Mouse (Mus musculus): ENCODE measurements around the gene Lamb1. TPM values are rescaled to one million over a fixed set of nuclear protein-coding genes. Genes with fewer than 3 reads are reported as not detected.

Lamb1 gene
- polyA plus RNA-seq, 1 experiment from 2014 or later = 13.2 TPM

DNA sequence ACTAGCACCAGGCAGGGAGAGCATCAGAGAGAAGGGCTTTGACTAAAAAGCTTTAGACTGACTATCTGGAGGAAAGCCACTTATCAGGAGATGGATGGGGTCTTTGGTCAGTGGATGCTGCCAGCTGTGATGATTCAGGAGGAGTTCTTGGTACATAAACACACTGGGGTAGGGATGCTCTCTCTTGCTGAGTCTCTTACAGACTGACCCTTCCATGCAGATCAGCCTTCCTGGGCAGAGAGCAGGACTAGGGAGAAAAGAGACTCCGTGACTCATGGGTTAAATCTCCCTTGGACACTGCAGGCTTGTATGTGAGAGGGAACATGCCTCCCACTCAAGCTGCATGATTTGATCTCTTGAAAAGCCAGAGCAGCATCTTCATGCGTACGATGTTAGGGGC is 18.9 kb upstream of the Lamb1 start:
- Histone ChIP-seq H3K4me2 (ENCODE audit: low read length) (no peak overlapping the region), H3K27ac (ENCODE audit: low read length) (no peak overlapping the region), H3K27me3 (ENCODE audit: control insufficient read depth, insufficient read depth, low read depth, low read length) (no peaks in the 10 kb centered on the region), H3K9me3 (replicated peaks; ENCODE audit: control insufficient read depth, low read length, poor library complexity, severe bottlenecking) (no peaks in the 10 kb centered on the region), H3K36me3 (ENCODE audit: control insufficient read depth, insufficient read depth, low read length) (no peaks in the 10 kb centered on the region), H3K4me3 (ENCODE audit: low read depth, low read length) (no peak overlapping the region), H3K9ac (ENCODE audit: low read depth, low read length) (no peak overlapping the region), H3K4me1 (ENCODE audit: control insufficient read depth, insufficient read depth, low read length) (no peaks in the 10 kb centered on the region)
- WGBS = 53% methylated on average over 3 of the region's 3 CpGs
- no peak for ATAC-seq

DNA sequence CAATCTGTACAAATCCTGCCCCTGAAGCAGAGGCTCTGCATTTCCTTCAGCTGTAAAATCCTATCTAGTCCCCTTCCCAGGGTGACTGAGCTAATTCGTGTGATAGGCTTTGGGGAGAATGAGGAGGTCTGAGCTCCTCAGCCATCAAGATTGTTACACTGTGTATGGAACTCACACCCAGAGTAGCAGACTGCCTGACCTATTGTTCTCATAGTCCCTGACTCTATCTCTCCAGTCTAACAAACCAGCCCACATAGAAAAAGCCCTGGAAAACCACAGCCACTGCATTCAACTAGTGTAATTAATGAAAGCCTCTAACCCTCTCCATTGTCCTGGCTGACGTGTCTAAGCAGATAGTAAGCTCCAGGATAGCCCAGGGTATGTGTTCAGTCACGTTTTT is 18.4 kb upstream of the Lamb1 start:
- Histone ChIP-seq H3K27ac (ENCODE audit: low read length) (no peak overlapping the region), H3K27me3 (ENCODE audit: control insufficient read depth, insufficient read depth, low read depth, low read length) (no peaks in the 10 kb centered on the region), H3K36me3 (ENCODE audit: control insufficient read depth, insufficient read depth, low read length) (no peaks in the 10 kb centered on the region), H3K4me3 (ENCODE audit: low read depth, low read length) (no peak overlapping the region), H3K4me1 (ENCODE audit: control insufficient read depth, insufficient read depth, low read length) (no peaks in the 10 kb centered on the region), H3K4me2 (ENCODE audit: low read length) (no peak overlapping the region), H3K9ac (ENCODE audit: low read depth, low read length) (no peak overlapping the region), H3K9me3 (replicated peaks; ENCODE audit: control insufficient read depth, low read length, poor library complexity, severe bottlenecking) (no peaks in the 10 kb centered on the region)
- WGBS = 33% methylated on average over 3 of the region's 3 CpGs
- no peak for ATAC-seq

GRCm38 (mm10) chr12:31248165-31248564 is 16.9 kb upstream of the Lamb1 start:
- H3K4me1 ChIP-seq (ENCODE audit: control insufficient read depth, insufficient read depth, low read length) = no peaks in the 10 kb centered on the region
- no peaks in the 10 kb centered on the region for H3K9me3 ChIP-seq (replicated peaks; ENCODE audit: control insufficient read depth, low read length, poor library complexity, severe bottlenecking)
- WGBS = 59% methylated on average over 3 of the region's 3 CpGs
- H3K27me3 ChIP-seq (ENCODE audit: control insufficient read depth, insufficient read depth, low read depth, low read length) = no peaks in the 10 kb centered on the region
- no peak overlapping the region for H3K9ac ChIP-seq (ENCODE audit: low read depth, low read length)
- ATAC-seq = no peak
- no peak overlapping the region for H3K4me2 ChIP-seq (ENCODE audit: low read length)
- H3K4me3 ChIP-seq (ENCODE audit: low read depth, low read length) = no peak overlapping the region
- H3K27ac ChIP-seq (ENCODE audit: low read length) = no peak overlapping the region
- H3K36me3 ChIP-seq (ENCODE audit: control insufficient read depth, insufficient read depth, low read length) = no peaks in the 10 kb centered on the region

DNA sequence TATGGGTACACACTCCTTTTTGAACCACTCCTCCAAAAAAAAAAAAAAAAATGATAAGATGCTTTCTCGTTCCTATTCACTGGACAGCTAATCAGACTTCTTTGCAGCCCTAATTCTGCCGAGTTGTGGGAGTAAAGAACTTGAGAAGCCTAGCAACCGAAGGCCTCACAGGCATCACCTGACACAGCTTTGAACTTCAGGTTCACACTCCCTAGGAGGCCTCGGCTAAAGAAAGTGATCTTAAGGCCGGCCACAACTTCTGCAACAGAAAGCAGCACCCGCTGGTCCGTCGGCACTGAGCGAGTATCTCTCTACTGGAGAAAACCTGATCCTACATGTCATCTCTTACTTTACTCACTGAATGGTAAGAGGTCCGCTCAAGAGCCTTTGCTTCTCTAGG is 16.4 kb upstream of the Lamb1 start:
- no peaks in the 10 kb centered on the region for H3K9me3 ChIP-seq (replicated peaks; ENCODE audit: control insufficient read depth, low read length, poor library complexity, severe bottlenecking)
- WGBS = 43% methylated on average over 10 of the region's 10 CpGs
- no peak overlapping the region for H3K4me2 ChIP-seq (ENCODE audit: low read length)
- no peaks in the 10 kb centered on the region for H3K36me3 ChIP-seq (ENCODE audit: control insufficient read depth, insufficient read depth, low read length)
- no peak overlapping the region for H3K9ac ChIP-seq (ENCODE audit: low read depth, low read length)
- no peaks in the 10 kb centered on the region for H3K27me3 ChIP-seq (ENCODE audit: control insufficient read depth, insufficient read depth, low read depth, low read length)
- no peak overlapping the region for H3K4me3 ChIP-seq (ENCODE audit: low read depth, low read length)
- ATAC-seq = no peak
- H3K27ac ChIP-seq (ENCODE audit: low read length) = no peak overlapping the region
- no peaks in the 10 kb centered on the region for H3K4me1 ChIP-seq (ENCODE audit: control insufficient read depth, insufficient read depth, low read length)

DNA sequence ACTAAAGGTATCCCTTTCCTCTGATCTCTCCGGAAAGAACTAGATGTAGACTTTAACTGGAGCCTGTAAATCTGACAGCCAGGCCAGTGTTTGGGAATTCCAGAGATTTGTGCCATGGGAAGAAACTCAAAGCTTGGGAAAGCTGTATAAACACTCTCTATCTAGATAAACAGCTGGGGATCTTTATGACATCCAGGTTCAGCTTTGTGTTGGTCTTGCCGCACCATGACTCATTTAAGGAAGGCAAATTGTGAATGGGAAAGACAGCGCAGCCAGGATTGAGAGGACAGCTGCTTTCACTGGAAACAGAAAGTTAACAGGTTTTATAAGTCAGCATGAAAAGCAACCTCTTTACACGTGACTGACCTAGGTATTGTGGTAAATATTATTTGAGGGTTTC is 12.8 kb upstream of the Lamb1 start:
- no peak overlapping the region for H3K4me3 ChIP-seq (ENCODE audit: low read depth, low read length)
- H3K4me1 ChIP-seq (ENCODE audit: control insufficient read depth, insufficient read depth, low read length) = no peaks in the 10 kb centered on the region
- no peak overlapping the region for H3K4me2 ChIP-seq (ENCODE audit: low read length)
- WGBS = 76% methylated on average over 4 of the region's 4 CpGs
- H3K9me3 ChIP-seq (replicated peaks; ENCODE audit: control insufficient read depth, low read length, poor library complexity, severe bottlenecking) = no peaks in the 10 kb centered on the region
- H3K27me3 ChIP-seq (ENCODE audit: control insufficient read depth, insufficient read depth, low read depth, low read length) = no peaks in the 10 kb centered on the region
- no peak overlapping the region for H3K27ac ChIP-seq (ENCODE audit: low read length)
- no peak for ATAC-seq
- no peak overlapping the region for H3K9ac ChIP-seq (ENCODE audit: low read depth, low read length)
- H3K36me3 ChIP-seq (ENCODE audit: control insufficient read depth, insufficient read depth, low read length) = no peaks in the 10 kb centered on the region

- 84% methylated on average over 8 of the region's 8 CpGs for WGBS
Observed at GRCm38 (mm10) chr12:31254978-31255377, 10.1 kb upstream of the Lamb1 start.

GRCm38 (mm10) chr12:31256121-31256903 is 8.7 kb upstream of the Lamb1 start:
- Histone ChIP-seq H3K9ac (ENCODE audit: low read depth, low read length) (no peak overlapping the region), H3K4me2 (ENCODE audit: low read length) (no peak overlapping the region), H3K9me3 (replicated peaks; ENCODE audit: control insufficient read depth, low read length, poor library complexity, severe bottlenecking) (no peaks in the 10 kb centered on the region), H3K36me3 (ENCODE audit: control insufficient read depth, insufficient read depth, low read length) (no peaks in the 10 kb centered on the region), H3K27ac (ENCODE audit: low read length) (no peak overlapping the region), H3K27me3 (ENCODE audit: control insufficient read depth, insufficient read depth, low read depth, low read length) (no peaks in the 10 kb centered on the region), H3K4me1 (ENCODE audit: control insufficient read depth, insufficient read depth, low read length) (no peaks in the 10 kb centered on the region), H3K4me3 (ENCODE audit: low read depth, low read length) (no peak overlapping the region)
- 73% methylated on average over 9 of the region's 9 CpGs for WGBS
- ATAC-seq = no peak

More at GRCm38 (mm10) chr12:31254978-31255377, 10.1 kb upstream of the Lamb1 start:
- Histone ChIP-seq H3K27ac (ENCODE audit: low read length) (no peak overlapping the region), H3K27me3 (ENCODE audit: control insufficient read depth, insufficient read depth, low read depth, low read length) (no peaks in the 10 kb centered on the region), H3K9ac (ENCODE audit: low read depth, low read length) (no peak overlapping the region), H3K9me3 (replicated peaks; ENCODE audit: control insufficient read depth, low read length, poor library complexity, severe bottlenecking) (no peaks in the 10 kb centered on the region), H3K4me1 (ENCODE audit: control insufficient read depth, insufficient read depth, low read length) (no peaks in the 10 kb centered on the region), H3K36me3 (ENCODE audit: control insufficient read depth, insufficient read depth, low read length) (no peaks in the 10 kb centered on the region), H3K4me2 (ENCODE audit: low read length) (no peak overlapping the region), H3K4me3 (ENCODE audit: low read depth, low read length) (no peak overlapping the region)
- no peak for ATAC-seq

GRCm38 (mm10) chr12:31261882-31262281 is 3.2 kb upstream of the Lamb1 start:
- 83% methylated on average over 3 of the region's 3 CpGs for WGBS
- H3K4me2 ChIP-seq (ENCODE audit: low read length) = no peak overlapping the region

DNA sequence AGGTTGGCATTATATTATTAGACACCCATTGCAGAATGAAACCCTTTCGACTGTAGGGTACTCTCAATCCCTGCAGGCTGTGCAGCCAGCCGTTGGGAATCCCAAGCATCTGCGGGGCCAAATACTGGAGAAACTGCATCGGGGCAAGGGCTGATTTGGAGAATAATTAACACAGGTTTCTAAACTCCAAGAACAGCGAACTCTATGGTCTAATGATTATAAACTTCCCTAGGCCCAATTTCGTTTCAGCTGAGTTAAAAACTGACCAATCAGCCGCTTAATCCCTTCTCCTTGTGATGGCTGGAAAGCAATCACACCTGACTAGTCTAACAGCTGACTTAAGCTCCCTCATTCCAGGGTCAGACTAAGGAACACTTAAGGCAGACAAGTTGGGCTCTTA is 1.1 kb upstream of the Lamb1 start:
- no peak for ATAC-seq
- Histone ChIP-seq H3K27me3 (ENCODE audit: control insufficient read depth, insufficient read depth, low read depth, low read length) (peaks cover 29% of the 10 kb centered on the region), H3K27ac (ENCODE audit: low read length) (no peak overlapping the region), H3K36me3 (ENCODE audit: control insufficient read depth, insufficient read depth, low read length) (no peaks in the 10 kb centered on the region), H3K4me2 (ENCODE audit: low read length) (no peak overlapping the region), H3K9me3 (replicated peaks; ENCODE audit: control insufficient read depth, low read length, poor library complexity, severe bottlenecking) (no peaks in the 10 kb centered on the region), H3K9ac (ENCODE audit: low read depth, low read length) (no peak overlapping the region), H3K4me3 (ENCODE audit: low read depth, low read length) (no peak overlapping the region), H3K4me1 (ENCODE audit: control insufficient read depth, insufficient read depth, low read length) (peaks cover 9% of the 10 kb centered on the region)
- 31% methylated on average over 7 of the region's 7 CpGs for WGBS

More at GRCm38 (mm10) chr12:31261882-31262281, 3.2 kb upstream of the Lamb1 start:
- Histone ChIP-seq H3K36me3 (ENCODE audit: control insufficient read depth, insufficient read depth, low read length) (no peaks in the 10 kb centered on the region), H3K9me3 (replicated peaks; ENCODE audit: control insufficient read depth, low read length, poor library complexity, severe bottlenecking) (no peaks in the 10 kb centered on the region), H3K4me1 (ENCODE audit: control insufficient read depth, insufficient read depth, low read length) (peaks cover 8% of the 10 kb centered on the region), H3K27me3 (ENCODE audit: control insufficient read depth, insufficient read depth, low read depth, low read length) (peaks cover 27% of the 10 kb centered on the region), H3K4me3 (ENCODE audit: low read depth, low read length) (no peak overlapping the region), H3K9ac (ENCODE audit: low read depth, low read length) (no peak overlapping the region), H3K27ac (ENCODE audit: low read length) (no peak overlapping the region)
- ATAC-seq = no peak
